Mouse (Mus musculus): Measurements from ENCODE around the gene Med12l.

DNA sequence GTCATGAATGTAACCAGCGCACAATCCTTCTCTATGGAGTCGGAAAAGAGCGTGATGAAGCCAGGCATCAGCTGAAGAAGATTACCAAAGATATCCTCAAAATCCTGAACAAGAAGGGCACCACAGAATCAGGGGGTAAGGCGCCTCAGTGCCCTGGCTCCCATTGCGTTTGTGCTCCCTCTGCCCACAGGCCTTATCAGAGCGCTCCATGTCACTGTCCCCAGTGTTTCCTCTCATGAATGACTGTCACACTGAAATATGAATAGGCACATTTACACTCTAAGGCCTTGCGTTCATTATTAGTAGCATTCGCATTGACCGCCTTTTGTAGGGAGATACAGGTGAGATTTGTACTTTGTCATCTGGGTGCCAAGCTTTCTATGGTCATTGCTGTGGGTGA lies 222.1 kb downstream of the Med12l start:
- TF ChIP-seq POLR2A (IDR thresholded peaks at IDR 0.05; ENCODE audit: borderline replicate concordance, extremely low read depth, low read depth, low read length) (no peak), CTCF (IDR thresholded peaks at IDR 0.05; ENCODE audit: insufficient read depth, low read length) (no peak)

Measured in lung, adult 2 months (tissue).